Mouse (Mus musculus) 3134 (cell line): ENCODE measurements at regions not wholly inside any gene's neighbourhood (a gene's known extent, or its start where the extent isn't known, plus 50 kb on each side); places are given as distances from the start of the nearest gene placed in this dataset.

Experiments
- DNase-seq: peaks from one replicate; pipeline ENCODE4 v3.0.0-alpha.2; 2011; ENCODE audit warnings: low spot score; ENCODE audit not compliant: insufficient read length; ENCODE audit errors: extremely low read depth

- DNase-seq, result no peak
Observed at GRCm38 (mm10) chr8:7026247-7026844, 1634.7 kb downstream of the Efnb2 start.

GRCm38 (mm10) chr8:7024336-7024735 is 1636.7 kb downstream of the Efnb2 start:
- DNase-seq, result no peak

DNA sequence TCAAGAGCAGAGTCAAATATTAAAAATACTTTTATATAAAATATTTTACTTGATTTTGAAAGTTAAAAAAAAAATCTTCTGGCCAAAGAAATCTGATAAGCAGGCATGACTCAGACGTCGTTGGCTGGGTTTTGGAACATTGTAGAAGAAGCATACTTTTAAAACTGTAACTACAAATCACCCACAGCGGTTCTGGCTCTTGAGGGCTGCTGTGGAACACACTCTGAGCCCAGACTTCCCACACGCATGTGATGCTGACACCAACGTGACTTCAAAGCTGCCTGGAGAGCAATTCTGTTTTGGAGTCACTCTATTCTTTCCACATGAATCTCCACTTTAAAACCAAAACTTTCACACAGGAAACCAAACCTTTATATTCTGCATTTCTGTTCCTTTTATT is 1649.2 kb downstream of the Efnb2 start:
- no peak for DNase-seq

DNA sequence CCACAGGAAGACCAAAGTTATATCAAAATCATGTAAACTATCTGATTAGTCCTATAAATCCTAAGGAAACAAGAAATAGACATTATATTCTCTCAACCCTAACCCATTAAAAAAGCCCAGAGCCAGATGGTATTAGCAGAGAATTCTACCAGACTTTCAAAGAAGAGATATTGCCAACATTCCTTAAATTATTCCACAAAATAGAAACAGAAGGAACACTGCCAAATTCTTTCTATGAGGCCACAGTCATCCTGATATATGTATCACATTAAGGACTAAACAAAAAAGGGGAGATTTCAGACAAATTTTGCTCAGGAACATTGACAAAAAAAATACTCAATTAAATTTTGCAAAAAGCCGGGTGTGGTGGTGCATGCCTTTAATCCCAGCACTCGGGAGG is 1669.5 kb downstream of the Efnb2 start:
- DNase-seq, result no peak

GRCm38 (mm10) chr8:6989359-6990095 is 1671.5 kb downstream of the Efnb2 start:
- DNase-seq, result no peak

DNA sequence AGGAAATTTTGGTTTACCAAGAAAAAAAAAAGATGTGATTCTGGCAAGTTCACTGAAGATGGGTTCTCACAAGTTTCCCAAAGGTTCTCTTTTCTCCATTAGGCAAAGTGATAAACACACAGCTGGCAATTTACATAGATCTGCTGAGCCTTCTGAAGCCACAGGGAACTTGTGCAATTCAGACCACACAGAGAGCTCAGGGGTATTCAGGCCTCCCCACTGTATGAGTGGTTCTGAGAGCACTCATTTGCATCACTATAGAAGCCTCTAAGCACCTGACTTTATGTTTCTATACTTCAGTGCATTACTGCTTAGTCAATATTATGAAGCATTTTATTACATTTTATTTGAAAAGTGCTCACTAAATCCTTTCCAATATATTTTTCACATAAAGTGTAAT is 1687.1 kb downstream of the Efnb2 start:
- no peak for DNase-seq

DNA sequence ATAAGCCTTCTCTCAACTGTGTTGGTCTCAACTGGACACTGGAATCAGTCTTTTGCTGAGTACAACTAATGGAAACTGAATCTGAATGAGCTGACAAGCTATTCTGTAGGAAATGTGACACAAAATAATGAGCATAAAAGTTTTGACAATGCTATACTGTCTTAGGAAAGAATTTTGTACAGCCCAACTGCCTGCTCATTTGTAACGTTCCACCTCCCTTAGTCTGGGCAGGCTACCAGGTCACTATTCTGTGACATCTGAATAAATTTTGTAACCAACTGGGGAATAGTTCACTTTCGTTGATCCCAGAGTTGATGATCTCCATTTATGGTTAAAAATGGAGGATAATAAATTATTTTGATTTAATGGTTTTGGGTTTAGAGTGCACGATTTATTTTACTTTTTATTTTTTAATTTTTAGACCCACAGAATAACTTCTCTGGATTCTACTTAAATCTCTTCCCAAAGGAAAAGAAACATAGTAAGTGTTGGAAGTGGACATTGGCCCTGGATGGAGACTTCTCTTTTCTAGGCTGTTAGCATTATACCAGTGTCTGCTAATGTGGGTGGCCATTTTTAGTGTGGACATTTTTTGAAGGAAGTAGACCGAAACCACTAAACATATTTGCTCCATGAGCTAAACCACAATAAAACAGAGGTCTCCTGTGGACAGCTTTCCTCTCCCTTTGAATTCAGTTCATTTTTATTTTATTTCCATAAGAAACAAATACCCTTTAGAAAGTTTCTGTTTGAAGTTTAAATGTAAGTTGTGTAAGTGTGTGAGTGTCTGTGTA is 1697.8 kb downstream of the Efnb2 start:
- DNase-seq, result no peak

GRCm38 (mm10) chr8:6958086-6958485 is 1703.0 kb downstream of the Efnb2 start:
- DNase-seq, result no peak

- no peak for DNase-seq
Observed at GRCm38 (mm10) chr8:6954251-6954650, 1706.8 kb downstream of the Efnb2 start.

- no peak for DNase-seq
Observed at GRCm38 (mm10) chr8:6922467-6922866, 1738.6 kb downstream of the Efnb2 start.

GRCm38 (mm10) chr8:6907682-6908081 is 1753.4 kb downstream of the Efnb2 start:
- DNase-seq, result no peak

- DNase-seq, result peak; percentile 9
Observed at GRCm38 (mm10) chr8:6891456-6891855, 1769.6 kb downstream of the Efnb2 start.

- no peak for DNase-seq
Observed at GRCm38 (mm10) chr8:6886779-6887402, 1774.2 kb downstream of the Efnb2 start.

- no peak for DNase-seq
Observed at GRCm38 (mm10) chr8:6884828-6885227, 1776.2 kb downstream of the Efnb2 start.

DNA sequence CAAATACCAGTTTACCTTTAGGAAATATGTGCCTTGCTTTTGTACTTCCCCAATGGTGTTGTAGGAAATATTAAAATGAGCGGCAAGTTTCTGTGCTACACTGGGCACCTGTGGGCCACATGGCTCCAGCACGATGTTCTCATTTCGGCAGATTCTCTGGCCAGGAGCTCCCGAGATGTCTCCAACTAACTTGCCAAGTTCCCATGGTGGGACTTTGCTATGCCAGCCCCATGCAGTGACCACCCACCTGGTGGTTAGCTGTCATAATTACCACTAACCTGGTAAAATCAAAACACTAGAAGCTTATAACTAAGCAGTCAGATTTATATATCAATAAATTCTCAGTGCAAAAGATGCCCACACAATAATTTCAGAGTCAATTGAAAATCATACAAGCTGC is 1777.5 kb upstream of the Slc10a2 start:
- no peak for DNase-seq
